Mouse (Mus musculus) liver, postnatal 0 days (tissue): ENCODE measurements at regions not wholly inside any gene's neighbourhood (a gene's known extent, or its start where the extent isn't known, plus 50 kb on each side); places are given as distances from the start of the nearest gene placed in this dataset.

Experiments
- CTCF ChIP-seq: sonication (generic); IDR thresholded peaks from 2 replicates; pipeline ENCODE4 v1.5.1; 2016; ENCODE audit warnings: antibody characterized with exemption, low read depth
- EP300 ChIP-seq: IDR thresholded peaks from 2 replicates; pipeline ENCODE4 v1.6.1; 2016; ENCODE audit warnings: antibody characterized with exemption, low read depth, mild to moderate bottlenecking

DNA sequence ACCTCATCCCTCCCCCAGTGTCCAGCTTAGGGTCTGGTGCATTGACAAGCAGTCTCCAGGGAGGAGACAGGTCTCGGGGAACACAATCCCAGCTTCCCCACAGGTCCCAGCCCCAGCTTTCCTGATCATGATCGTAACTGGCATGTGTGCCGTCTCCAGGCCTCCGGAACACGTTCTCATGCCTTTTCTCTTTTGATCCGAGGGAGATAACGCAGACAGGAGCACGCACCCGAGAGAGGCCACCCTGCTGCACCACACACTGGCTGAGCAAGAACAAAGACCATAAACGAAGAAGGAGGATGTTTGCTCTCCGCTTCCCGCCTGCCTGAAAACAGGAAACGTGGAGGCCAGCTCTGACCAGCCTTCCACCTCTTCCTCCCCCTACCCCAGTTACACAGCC lies 209.8 kb downstream of the Sox9 start:
- TF ChIP-seq CTCF (no peak), EP300 (no peak)
